Mouse (Mus musculus) forelimb bud, embryonic 11.5 days (tissue): ENCODE data around the gene Ndst4.

Experiments used
- DNase-seq: peaks from one replicate; pipeline ENCODE4 v3.0.0-alpha.2; 2012; ENCODE audit warnings: low read depth, low spot score

Gene Ndst4

DNA sequence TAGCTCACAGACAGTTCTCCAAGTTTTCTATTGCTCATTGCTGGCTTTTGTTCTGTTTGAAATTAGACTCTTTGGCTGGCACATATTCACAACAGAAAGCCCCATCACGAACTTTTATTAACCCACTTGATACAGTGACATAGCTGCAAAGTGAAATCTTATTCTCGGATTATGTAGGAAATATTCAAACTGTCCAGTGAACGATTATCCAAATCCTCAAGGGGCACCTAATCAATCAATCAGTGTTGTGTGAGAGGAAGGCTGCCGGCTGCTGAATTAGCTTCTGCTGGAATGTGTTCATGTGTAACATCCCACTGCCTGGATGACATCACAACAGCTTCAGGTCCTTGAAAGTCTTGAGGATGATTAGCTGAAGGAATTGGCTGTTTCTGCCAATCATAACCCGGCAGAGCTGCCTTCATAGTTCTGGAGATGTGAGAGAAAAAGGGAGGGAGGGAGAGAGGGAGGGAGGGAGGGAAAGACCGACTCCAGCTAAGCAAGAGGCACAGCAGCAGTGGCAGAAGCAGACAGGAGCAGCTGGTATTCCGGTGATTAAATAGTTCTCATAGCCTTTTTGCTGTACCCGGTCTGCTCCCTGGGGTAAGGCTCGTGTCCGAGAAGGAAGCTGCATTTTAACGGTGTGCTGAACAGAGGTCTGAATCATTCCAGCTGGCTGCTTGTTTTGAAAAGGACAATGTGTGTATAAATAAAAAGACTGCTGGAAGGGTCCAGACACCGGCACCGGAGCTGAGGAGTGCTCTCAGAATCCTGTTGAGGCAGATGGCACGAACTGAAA lies at the start of gene Ndst4:
Gene Ndst4, plus strand, starts transcription at position 476 of the 796 bp plus-strand sequence.
- peak; percentile 59 for DNase-seq

DNA sequence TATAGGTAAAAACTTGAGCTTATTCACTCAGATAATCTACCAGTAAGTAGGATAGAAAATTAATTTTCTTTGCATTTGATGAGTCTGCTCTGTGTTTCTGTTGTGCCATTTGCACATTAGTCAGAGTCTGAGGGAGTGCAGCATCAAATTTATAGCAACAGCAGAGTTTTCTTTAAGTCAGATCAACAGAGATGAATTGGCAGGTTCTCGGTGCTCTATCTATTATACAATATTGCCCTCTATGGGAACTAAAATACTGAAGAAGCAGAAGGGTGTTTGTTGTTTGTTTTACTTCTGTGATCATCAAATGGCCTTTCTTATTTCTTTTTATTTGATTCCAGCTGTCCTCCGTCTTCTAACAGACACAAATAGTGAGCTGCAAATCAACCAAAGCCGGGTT lies 6.4 kb upstream of the Ndst4 start:
- DNase-seq, result no peak

DNA sequence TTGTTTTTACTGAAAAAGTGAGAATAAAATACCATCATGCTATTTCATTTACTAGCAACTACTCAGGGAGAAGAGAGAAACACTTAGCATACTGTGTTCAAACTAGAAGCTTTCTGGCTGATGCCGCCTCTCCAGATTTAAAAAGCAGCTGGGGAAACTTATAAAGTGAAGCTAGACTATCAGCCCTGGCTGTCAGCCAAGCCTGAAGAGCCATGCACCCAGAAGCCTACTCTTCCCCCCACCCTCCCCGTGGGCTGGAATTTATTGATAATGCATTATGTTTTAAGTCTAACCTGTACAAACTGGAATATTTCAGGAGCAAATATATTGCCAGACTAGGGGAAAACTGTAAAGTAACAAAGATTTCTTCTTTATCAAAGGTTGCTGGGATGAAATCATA lies 2.6 kb downstream of the Ndst4 start:
- DNase-seq, result no peak

DNA sequence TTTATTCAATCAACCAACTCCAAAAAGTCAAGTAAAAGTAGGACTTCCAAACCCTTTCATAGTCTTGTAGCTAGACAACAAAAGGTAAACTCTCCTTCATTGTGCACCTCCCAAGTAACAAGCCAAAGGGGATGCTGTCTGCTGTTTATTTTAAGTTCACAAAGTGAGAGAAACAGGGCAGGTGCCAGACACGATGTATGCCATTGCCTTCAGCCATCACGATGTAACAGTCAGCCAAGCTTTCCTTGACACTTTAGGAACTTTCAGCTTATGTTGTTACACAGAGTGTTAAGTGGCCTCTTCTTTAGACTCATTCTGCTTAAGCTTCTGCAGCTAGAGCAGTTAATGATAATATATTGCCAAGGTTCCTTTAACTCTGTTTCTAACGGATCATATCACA lies 3.1 kb downstream of the Ndst4 start:
- no peak for DNase-seq

DNA sequence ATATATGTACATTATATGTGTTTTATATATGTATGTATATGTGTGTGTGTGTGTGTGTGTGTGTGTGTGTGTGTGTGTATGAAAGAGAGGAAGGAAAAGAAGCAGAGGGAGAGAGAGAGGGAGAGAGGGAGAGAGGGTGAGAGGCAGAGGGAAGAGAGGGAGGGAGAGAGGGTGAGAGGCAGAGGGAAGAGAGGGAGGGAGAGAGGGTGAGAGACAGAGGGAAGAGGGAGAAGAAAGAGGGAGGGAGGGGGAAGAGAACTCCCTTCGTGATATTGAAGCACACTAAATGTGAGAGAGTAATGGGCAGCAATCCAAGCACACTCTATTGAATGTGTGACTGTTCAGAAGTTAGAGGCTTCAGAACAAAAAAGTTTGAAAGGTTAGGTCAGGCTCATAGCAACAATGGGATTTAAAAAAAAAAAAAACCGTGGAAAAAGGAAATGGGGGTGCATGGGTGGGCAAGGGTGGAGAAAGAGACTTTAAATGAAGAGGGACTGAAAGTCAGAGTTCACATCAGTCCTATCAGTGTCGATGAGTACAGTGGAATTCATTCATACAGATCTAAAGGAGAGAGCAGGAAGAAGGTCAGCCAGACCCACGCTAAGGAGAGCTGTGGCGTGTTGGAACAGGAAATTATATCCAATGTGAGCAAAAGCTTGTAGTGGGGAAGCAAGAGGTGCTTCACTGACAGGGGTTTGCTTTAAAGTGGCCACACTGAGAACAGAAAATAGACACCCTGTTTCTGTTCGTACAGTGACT lies 63.2 kb downstream of the Ndst4 start:
- DNase-seq, result no peak

DNA sequence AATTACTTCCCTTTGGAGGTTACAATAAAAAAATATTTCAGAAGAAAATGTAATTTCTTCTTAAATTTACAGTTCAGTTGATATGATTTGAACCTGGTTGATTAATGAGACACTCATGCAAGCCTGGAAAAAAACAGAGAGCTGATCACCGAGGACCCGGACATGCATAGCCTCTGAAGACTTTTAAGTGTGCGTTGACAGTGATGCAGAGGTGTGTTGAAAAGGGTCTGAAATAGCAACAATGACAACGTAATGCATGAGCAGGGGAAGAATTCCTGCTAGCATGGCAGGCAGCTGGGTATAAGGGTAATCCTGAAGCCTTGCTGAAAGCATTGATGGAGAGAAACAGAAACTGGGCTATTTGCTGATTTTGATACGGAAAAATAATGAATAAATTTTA lies 106.2 kb downstream of the Ndst4 start:
- no peak for DNase-seq

DNA sequence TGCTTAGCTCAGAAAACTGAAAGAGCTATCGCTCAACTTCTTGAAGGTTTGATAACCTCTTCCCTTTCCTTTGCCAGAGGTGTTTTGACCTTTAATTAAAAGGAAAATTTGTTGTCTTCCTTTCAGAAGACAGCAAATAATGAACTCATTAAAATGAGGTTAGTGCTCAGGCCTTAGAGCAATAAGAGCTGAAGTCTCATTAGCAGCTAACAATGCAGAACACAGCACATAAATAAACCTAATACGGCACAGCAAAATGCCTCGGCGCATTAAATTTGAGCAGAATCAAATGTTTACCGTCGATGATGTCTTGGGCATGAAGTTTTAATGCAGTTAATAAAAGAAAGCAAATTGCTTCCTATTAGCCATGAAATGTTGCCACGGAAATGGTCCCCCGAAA lies 129.5 kb downstream of the Ndst4 start:
- no peak for DNase-seq

DNA sequence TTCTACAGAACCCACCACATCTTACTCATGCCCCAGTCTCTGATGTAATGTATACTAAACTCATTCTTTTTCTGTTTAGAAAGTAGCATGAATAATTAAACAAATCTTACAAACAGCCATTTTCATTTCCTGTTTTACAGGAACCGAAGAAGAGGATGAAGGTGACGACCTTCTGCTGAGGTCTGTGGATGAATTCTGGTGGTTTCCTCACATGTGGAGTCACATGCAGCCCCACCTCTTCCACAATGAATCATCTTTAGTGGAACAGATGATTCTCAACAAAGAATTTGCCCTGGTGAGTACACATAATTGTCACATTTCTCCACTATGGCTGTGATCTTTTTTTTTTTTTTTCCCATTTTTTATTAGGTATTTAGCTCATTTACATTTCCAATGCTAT lies 166.7 kb downstream of the Ndst4 start:
- no peak for DNase-seq

DNA sequence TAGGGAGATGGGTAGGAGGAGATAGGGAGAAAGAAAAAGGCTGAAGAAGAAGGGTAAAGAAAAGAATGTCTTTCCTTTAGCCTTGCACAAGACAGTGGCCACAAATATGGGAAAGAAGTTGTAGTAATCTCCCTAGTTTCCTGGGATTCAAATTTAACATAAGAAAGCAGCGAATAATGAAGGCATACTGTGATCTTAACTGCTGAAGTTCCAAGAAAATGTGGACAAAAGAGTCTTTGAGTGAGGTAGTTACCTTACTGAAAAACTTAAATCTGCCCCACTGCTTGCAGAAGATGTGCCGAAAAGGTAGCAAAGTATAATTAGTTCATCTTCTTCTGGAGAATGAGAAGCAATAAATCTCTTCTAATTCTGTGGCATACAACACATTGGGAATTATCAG lies 228.4 kb downstream of the Ndst4 start:
- no peak for DNase-seq

DNA sequence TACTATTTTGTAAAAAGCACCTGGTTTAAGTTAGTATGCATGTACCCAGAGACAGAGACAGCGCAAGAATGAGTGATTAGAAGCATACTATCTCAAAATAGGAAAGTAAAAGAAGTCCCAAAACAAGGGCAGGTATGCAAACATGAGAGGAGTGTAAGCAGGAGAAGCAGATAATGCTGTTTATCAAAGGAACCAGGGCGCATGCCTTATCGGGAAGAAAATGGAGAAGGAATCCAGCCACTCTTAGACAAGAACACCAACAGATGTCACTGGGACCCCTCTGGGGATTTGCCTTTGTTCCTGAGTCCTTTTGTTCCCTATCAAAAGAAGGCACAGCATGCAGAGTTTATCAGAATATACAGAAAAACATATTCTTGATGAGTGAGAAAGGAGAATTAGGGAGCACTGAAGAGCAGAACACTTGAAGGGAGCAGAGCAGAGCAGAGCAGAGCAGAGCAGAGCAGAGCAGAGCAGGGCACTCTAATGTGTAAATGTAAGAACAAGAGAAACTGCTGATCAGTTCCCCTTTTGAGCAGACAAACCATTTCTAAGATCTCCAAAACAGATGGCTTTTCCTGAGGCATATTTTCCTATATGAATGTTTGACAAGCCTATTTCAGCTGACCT lies 251.2 kb downstream of the Ndst4 start:
- no peak for DNase-seq

DNA sequence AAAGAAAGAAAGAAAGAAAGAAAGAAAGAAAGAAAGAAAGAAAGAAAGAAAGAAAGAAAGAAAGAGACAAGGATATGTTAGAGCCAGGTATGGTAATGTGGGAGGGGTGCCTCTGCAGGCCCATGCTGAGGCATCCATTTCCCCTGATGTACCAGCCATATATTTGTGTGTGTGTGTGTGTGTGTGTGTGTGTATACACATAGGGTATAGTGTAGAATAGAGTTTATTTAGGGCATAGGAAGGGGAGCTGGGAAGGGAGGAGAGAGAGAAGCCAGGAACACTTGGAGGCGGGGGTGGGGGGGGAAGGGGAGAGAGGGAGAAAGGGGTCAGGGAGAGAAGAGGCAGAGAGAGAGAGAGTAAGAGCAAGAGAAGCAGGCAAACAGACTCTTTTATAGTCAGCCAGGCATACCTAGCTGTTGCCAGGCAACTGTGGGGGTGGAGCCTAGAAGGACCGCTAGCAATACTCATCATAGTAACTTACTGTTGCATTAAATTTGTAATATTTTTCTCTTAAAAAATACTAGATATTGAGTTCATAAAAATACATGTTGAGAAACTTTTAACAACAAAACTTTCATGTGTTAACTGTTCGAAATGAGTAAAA lies 256.3 kb downstream of the Ndst4 start:
- DNase-seq, result no peak

DNA sequence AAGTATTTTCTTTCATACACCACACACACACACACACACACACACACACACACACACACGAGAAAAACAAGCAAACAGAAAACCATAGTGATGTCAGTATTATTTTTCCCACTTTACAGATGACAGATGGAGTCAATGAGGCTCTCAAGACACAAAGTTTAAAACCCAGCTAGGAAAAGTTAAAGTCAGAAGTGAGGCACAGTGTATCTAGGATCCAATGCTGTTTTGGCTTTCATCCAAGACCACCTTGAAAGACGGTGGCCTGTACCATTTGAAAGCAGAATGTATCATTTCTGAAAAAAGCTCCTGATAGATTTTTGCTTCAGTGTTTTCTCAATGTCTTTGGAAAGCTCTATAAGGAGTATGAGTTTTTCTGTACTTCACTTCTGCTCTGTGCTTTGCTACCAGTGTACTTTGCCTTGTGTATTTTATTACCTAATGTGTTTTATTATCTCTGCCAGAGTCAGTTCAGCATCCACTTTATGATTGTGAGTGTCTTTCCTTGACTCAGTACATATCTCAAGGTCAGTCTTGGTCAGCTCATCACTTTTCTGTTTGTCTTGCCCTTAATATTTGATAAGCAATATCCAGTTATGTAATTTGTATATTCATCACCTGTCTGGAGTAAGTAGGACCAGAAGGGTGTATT lies 257.1 kb downstream of the Ndst4 start:
- DNase-seq, result no peak

DNA sequence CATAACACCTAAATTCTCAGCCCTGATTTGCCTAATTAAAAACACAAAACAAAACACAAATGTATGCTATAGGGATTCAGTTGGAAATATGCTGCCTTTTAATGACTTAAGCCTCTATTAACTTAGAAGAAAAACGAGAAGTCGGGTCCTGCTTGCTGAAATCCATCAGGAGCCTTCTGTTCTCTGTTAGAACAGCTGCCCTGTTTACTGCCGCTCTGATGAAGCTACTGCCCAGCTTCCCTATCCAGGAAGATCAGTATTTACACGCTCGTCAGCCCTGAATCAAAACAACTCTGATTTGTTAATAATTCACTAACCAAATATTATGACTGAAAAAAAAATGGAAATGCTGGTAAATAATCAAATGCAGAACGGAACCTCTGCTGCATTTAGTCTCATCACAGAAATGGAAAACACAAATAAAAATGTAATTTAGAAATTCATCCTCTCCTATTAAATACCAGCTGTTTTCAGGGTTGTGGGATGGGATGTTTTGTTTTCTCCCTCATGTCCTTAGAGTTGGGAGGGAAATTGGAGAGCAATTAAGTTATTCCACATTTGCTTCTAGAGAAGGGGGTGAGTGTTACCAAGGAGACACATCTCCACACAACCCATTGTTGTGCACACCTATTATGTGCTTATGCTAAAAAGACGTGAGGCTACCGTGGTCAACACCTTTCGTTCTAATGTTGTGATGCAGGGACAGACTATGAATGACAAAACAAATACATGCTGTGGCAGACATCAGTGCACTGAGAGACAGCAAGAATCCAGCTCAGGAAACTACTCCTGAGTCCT lies 270.3 kb downstream of the Ndst4 start:
- DNase-seq, result no peak

DNA sequence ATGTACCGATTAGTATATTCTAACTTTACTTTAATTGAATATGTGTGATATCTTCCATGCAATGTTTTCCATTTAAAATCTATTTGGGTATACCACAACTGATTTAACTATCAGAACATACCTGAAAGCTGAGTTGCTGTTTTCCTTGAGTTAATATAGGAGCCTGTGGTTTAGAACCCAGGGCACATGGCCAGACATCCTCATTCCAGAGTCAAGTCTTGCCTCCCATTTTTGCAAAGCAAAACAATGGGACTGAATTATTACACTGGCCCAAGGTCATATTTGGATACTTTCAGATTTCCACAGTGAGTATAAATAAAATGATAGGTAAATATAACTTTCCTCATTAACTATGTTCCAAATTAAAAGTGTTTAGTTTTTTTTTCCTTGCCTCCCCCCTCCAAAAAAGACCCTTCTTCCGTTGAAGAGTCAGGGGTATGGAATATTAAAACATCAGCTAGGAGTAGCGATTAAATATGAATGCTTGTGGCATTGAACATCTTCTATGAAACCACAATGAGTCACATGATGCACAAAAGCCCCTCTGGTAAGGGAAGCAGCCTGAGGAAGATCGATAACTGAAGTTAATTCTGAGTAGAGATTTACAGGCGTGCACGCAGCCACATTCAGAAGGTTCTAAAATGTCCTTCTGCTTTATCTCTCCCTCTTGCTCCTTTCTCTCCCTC lies 271.5 kb downstream of the Ndst4 start:
- DNase-seq, result no peak

DNA sequence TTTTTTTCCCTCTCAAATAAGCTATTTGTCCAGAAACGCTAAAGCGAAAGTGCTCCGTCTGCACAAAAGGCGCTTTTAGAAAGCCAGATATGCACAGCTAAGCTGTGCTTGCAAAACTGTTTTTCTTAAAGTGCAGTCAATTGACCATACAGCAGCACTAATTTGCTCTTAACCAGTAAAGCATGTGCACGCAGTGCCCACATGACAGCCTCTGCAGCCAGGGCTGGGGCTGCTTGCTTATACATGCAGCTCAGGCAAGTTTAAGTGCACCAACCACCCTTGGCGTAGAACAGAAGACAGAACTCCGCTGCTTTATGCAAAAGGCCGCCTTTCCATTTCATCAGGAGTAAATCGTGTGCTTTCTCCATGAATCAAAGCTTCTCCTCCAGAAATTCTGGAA lies 275.0 kb downstream of the Ndst4 start:
- DNase-seq, result no peak

DNA sequence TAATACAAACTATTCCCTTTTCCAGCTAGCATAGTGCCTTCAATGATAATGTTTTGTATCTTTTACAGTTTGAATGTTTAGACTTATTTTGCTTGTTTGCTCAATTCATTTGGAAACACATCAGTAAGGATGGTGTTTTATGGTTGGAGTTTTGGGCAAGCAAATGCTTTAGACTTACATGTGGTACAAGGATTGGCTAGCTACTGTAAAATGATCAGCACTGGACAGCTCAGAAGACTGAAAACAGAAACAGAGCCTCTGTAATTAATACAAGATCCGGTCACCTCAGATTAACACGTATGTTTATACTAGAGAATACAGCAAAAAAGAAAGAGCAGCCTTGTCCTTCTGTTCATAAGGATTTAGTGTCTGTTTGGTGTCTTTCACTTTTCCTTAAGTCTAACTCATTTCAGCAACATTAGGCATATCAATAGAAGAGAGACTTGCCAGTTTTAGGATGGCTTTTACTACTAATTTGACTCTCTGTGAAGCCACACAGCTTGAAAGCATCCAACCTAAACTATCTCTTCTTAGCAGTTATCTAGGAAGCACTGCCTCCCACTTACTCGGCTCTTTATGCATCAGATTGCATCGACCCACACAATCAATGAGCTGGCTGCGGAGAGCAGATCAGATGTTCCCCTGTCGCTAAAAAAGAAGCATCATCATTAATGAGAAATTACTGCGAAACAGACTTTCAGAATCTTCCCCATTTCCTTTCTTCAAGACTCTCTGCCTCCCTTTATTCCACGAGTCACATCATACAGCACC lies 279.8 kb downstream of the Ndst4 start:
- DNase-seq, result no peak

DNA sequence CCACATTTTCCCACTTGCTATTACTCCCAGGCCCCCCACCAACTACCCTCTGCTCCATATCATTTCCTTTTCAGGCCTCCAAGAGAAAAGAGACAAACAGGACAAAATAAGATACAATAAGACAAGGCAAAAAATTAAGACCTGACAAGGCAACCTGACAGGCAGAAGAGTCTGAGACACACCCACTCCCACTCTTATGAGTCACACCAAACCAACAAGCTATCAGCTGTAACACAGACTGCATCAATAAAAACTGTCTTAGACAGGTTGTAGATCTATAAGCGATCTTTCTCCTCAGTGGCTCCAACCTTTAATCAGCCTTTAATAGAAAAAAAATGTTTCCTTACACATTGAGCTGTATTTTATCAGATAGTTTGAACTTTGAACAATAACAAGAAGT lies 280.7 kb downstream of the Ndst4 start:
- DNase-seq, result no peak

DNA sequence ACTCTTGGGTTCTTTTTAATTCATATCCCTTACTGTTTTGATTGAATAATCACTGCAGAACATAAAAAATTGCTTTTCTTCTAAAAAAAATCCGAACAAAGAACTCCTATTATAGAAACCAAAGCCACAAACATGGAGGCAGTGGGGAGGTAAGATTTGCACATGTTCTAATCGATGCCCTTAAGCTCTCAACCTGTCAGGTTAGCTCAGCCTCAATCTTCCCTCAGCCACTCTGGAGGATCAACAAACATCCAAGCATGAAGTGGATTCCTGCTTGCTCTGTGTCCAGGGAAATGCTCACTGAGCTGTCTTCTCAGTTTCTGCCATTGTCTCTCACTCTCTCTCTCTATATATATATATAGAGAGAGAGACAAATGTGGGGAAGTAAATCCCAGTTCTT lies 283.7 kb downstream of the Ndst4 start:
- DNase-seq, result no peak

DNA sequence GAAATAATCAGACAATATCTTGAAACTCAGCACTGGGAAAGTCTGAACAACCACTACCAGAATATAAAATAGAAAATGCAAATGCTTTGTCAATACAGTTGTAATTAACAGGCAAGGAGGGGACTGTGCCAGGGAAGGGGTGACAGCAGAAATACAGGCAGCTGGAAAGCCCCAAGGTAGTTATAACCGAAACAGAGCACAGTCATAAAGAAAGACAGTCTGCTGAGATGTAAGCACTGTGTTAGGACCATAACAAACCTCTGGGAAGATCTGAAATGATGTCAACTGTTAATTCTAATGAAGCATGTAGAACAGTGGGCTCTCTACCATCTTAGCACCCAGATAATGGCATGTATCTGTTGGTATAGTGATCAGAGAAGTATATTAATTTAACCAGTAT lies 287.1 kb downstream of the Ndst4 start:
- no peak for DNase-seq

DNA sequence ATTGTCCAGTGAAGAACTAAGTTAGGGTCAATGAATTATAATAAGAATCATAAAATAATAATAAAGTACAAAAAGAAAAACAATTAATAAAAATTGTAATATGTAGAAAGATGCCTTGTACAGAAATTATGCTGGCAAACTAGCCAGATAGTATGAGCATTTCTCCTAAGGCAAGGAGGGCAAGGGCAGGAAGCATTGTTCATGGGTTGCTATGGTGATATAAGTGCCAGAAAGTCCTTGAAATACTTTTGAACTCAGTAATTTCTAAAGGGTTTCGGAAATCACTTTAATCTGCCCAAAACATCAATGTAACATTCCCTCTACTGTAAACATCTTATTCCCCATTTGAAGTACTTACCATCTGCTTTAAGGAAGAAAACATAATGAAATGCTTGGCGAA lies 319.1 kb downstream of the Ndst4 start:
- DNase-seq, result no peak
